Mouse (Mus musculus) liver, adult (tissue): ENCODE measurements around the gene Rreb1.

ENCODE experiments used
- GATA4 ChIP-seq: IDR thresholded peaks from 2 replicates; pipeline ENCODE4 v1.6.1; 2014; ENCODE audit warnings: mild to moderate bottlenecking, low read length; ENCODE audit not compliant: insufficient replicate concordance

The Rreb1 gene

DNA sequence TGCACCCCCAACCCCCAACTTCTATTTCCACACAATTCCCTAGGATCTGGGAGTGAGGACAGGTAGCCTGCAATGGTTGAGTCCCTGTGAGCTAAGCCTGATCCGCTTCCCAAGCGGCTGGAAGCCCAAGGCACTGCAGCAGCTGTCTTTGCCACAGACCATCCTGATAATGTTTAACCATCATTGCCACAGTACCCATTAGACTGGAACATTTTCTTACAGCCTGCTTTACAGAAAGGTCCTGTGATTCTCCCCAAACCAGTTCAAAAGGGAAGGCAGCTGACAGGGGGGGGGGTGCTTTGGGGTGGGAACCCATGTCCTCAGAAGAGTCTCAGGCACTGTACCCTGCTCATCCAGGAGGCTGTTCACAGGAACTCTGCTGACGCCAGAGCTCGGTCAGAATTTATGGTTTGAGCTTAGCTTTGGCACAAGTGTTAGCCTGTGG lies 164.7 kb downstream of the Rreb1 start:
- TF ChIP-seq GATA4: no peak

DNA sequence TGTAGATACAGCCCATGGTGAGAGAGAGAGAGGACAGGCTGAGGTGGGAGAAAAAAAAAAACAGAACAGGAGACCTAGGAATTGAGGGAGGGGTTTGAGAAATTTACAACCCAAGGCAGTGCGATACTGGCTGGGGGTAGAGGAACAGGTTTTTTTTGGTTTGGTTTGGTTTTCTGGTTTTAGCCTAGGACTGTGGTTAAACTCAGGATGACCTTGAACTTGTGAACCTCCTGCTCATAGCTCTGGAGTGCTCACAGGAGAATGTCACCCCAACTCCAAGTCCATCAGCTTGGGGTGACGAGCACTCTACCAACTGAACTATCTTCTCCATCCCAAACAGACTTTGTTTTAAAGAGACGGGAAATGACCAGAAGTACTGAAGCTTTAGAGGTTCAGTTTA lies 165.3 kb downstream of the Rreb1 start:
- TF ChIP-seq GATA4: no peak

DNA sequence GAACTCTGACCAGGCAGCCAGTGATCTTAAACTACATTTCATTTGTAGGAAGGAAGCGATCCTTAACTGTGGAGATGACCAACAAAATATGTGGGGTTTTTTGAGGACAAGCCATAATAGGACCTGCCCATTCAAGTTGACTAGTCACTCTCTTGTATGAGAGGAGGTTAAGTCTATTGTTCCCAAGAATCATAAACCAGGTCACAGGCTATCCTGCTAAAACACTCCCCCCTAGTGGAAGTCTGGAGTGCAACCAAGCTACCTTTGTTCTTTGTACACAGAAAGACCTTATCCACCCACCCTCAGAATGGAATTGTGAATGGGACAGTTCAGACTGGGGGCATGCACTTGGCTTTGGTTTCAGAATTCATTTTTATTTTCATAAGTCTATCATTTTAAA lies 166.1 kb downstream of the Rreb1 start:
- TF ChIP-seq GATA4: no peak

DNA sequence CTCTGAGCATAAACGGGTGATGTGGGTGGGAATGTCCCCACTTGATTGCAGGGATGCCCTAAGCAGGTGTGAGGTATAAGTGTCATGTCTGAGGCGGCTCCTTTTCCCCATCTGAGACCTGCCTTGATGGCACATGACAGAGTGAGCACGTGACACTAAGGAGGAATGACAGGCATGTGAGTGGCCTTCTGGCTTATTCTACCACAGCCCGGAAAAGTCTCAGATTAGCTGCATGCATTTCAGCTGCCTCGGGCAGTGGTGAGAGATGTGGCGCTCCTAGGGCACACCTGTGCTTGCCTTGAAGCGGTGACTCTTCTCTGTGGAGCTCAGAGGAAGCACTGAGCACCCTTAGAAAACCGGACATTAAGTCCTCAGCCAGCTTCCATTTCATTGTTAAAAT lies 167.2 kb downstream of the Rreb1 start:
- TF ChIP-seq GATA4: no peak

GRCm38 (mm10) chr13:37946734-37947133 lies 168.5 kb downstream of the Rreb1 start:
- TF ChIP-seq GATA4: no peak

GRCm38 (mm10) chr13:37952981-37953380 lies 174.8 kb downstream of the Rreb1 start:
- TF ChIP-seq GATA4: no peak

GRCm38 (mm10) chr13:37954318-37954717 lies 176.1 kb downstream of the Rreb1 start:
- no peak for TF ChIP-seq GATA4

DNA sequence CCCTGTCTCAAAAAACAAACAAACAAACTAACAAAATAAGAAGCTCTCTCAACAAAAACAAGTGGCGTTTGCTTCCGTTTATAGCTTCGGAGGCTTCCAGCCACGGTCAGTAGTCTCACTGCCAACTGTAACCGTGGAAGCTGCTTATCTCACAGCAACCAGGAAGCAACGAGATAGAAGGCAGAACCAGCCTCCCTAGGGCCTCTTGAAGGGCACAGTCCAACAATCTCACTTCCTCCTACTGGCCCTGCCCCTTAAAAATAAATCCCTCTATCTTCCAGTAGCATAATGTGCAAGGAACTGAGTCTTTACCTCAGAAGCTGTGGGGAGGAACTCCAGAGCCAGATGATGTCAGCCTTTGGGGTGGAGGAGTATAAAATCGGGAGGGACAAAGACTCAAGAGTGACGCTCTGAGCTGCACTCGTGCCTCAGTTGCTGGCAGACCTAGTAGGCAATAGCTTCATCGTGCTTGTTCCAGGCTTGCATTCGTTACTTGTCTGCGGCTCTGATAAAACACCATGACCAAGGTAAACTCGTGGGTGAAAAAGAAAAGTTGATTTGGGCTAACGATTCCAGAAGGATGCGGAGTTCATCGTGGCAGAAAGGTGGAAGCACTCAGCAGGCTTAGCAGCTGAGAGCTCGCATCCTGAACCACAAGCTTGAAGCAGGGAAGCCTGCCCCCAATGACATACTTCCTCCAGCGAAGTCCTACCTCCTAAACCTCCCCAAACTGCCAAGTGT lies 180.5 kb downstream of the Rreb1 start:
- 0 out of 2 replicates have a peak, but pooled peaks have one; percentile 7 for TF ChIP-seq GATA4

DNA sequence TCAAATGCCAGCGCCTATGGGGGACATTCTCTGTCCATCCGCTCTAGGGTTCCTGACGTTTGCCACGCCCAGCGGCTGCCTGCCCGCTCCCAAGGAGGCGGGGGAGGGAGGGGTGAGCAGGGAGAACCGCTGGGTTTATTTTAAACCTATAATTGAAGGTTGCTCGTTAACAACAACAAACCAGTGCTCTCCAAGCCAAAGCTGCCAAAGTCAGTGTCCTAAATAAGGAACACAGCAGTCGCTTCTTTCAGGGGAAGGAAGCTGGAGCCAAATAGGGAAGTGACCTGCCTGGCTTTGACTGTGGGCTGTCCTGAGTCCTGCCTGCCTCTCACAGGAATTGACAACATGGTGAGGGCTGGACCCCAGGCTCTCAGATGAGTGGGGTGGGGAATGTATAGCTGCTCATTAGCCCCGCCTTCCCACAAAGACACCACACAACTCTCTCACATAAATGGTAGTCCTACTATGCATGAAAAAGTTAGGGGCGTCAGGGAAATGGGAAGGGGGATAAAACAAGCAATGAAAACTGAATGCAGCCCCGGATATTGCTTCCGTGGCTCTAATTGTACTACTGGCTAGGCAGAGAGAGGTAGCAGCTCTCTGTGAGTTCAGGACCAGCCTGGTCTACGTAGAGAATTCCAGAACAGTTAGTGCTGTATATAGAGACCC lies 181.2 kb downstream of the Rreb1 start:
- no peak for TF ChIP-seq GATA4

- no peak for TF ChIP-seq GATA4
Measured at GRCm38 (mm10) chr13:37959936-37960335, 181.7 kb downstream of the Rreb1 start.

DNA sequence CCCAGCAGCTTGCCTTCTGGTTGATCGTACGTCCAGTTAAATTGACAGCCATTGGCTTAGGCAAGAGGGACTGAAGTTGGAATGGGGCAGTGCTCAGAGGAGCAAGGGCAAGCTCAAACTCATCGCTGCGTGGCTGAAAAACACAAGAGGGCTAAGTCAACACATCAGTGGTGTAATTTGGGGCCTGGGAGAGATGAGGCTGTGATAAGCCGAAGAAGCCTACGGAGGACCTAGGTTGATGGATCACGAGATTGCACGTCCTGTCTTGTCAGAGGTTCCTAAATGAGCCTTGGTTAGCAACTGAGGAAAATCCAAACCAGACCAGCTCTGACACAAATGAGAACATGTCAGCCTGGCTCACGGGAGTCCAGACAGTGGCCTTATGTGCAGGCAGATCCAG lies 184.3 kb downstream of the Rreb1 start:
- no peak for TF ChIP-seq GATA4

- TF ChIP-seq GATA4: no peak
Measured at GRCm38 (mm10) chr13:37963354-37964007, 185.3 kb downstream of the Rreb1 start.

DNA sequence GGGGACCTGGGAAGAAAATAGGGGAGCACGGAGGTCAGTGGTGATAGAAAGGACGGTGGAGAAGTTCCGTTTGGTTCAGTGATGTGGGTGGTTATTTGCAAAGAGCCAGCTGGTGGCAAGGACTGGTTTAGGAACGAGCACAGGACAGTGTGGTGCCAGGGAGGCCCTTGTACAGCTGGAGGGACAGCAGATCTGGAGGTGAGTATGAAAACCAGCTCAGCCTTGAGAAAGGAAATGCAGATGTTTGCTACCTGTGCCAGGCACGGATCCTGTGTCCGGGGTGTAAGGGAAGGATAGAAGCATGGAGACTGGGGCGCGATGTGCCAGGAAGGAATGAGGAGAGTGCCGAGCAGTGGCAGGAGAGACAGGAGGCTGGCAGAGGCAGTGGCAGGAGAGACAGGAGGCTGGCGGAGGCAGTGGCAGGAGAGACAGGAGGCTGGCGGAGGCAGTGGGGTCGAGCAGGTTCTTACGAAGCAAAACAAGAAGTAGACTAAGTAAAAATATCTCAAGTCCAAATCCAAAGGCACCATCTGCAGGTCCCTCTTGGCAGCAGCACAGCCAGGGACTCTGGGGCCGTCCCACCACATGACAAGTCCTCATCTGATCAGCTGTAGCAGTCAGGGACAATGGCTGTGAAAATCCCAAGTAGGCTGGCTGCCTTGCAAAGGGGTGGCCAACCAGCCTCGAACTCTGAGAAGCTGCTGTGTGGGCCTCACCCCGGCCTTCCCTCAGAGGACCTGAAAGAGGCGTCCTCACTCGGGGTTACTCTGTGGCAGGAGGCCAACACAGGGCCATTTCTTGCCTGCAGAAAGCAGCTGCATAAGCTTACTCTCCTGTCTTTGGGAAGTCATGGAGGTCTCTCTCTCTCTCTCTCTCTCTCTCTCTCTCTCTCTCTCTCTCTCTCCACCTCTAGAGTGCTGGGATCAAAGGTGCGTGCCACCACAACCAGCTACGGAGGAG lies 186.2 kb downstream of the Rreb1 start:
- TF ChIP-seq GATA4: no peak

DNA sequence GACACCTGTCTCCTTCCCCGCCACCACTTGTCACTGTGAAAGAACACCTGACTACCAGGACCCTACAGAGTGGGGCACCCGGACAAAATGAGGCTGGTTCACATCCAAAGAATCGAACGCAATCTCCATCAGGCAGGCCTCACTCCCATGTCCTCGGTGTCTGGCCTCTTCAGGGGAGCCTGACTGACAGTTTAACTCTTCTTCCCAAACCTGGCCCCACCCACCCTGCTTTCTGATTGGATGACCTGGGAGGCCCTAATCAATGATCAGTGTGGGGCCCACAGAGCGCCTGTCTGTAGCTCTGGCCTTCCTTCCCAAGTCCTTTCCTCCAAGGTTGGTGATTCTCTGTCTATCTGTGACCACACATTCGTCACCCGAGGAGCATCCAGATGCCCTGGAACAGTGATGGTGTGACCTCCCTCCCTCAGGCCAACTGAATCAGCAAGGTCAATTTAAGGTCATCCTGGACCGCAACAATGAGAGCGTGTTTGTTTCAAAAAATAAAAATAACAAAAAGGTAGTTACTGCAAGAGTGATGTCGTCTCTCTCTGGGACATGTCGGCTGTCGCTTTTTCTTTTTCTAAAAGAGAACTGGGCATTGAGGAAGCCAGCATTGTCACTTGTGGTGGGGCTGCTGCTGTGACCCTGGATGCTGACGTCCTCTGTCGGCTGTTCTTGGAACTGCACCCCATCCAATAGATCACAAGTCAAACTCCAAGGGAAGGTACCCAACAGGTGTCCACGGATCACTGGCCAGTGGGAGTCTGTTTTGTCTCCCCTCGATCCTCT lies 187.1 kb downstream of the Rreb1 start:
- TF ChIP-seq GATA4: no peak

DNA sequence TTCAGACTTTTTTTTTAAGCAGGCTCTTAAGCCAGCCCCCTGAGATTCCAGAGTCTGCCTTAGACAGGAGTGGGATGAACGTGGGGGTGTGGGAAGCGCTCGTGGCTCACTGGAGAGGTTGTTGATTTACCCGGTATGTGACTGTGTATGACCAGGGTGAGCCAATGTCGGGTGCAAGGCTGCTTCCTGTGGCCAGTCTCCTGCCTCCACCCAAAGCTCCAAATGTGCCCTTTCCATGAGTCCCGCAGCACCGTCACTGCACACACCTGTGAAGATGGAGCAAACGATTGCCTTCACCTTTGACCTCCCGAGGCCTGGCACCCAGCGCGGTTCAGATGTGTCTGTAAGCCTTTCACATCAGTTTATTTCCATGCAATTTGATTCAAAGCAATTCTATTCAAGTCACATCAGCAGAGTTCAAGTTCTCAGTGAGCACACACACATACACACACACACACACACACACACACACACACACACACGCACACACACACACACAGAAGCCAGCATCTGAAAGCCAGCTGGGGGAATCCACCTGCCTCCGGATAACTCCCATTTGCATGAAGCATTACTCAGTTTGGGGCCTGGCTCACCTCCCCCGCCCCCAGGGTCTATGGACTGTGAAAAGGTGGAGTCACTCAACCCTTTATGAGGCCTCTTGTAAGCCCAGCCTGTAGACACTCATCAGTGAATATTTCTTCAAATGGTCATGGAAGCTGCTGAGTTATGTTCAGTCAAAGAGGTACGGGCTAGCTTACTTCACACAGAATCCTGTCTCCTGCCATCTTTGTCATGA lies 188.3 kb downstream of the Rreb1 start:
- TF ChIP-seq GATA4: no peak
